ENCODE assay signal across 9 mouse cellular contexts in the genomic region with DNA sequence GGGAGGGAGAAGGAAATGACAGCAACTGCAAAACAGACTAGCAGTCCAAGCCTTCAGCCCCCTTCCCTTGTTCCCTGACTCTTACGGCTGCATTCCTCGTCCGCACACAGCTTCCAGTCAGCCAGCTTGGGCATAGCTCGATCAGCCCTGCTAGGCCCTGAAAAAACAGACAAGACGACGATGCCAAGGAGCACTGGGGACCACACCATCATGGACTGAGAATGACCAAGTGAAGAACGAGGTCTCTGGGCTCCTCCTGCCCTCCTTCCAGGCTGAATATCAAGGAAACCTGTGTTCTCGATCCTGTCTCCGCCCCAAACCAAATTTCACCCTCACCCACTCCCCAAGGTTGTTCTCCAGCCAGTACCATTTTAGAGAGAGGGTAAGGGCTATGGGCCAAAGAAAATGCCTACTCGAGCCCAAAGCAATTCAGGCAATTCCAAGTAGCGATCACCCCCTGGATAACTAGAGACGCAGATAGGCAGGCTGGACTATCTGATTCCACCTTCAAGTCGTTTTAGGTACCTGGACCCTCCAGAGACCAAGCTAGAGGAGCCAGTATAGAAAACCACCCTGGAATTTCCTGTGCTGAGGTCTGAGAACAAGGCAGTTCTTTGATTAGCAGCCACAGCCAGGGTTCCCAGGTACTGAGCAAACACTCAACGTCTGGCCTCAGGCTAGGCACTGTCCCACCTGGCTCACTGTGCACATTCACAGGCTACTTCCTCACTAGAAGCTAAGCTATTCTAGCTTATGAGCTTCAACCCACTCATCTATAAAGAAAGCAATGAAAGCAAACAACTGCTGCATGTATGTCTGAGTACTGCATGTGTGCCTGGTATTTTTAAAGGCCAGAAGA. TPM values are rescaled to one million over a fixed set of nuclear protein-coding genes. Genes with fewer than 3 reads are reported as not detected.
DNase-seq lines count a peak whose midpoint lies in the region; ATAC-seq lines count a peak whose summit lies in the region.
"Had no signal": no experiment of that assay in that cellular context is flagged by ENCODE, and none has a peak within 500 bp of the region (broad histone marks: within the 10 kb centered on the region; RNA-seq: fewer than 3 reads in every experiment).

A gene (minus strand): TSS at position 250 of the 859 bp plus-strand sequence.
A gene (minus strand): TSS at position 321 of the 859 bp plus-strand sequence.

- ATAC-seq in kidney, embryonic 15.5 days (replicated peaks; ENCODE audit: low FRiP score), result no peak
- no peak for ATAC-seq in forebrain, embryonic 16.5 days
- no peak for ATAC-seq in liver, embryonic 13.5 days (ENCODE audit: low read depth)
- no peak for ATAC-seq in neural tube, embryonic 15.5 days (ENCODE audit: low FRiP score)
- ATAC-seq in granulocyte monocyte progenitor cell, adult 5-6 weeks (replicated peaks; ENCODE audit: poor library complexity, severe bottlenecking), result no peak

- H3K9me3 ChIP-seq in kidney, embryonic 15.5 days (replicated peaks), result no peaks in the 10 kb centered on the region
- H3K9me3 ChIP-seq in forebrain, embryonic 16.5 days (ENCODE audit: control insufficient read depth, low read length), result no peaks in the 10 kb centered on the region
- no peaks in the 10 kb centered on the region for H3K9me3 ChIP-seq in liver, embryonic 13.5 days (replicated peaks)
- H3K9me3 ChIP-seq in neural tube, embryonic 15.5 days (replicated peaks), result no peaks in the 10 kb centered on the region

- WGBS in kidney, embryonic 15.5 days, result 57% methylated on average over 14 of the region's 14 CpGs
- 69% methylated on average over 14 of the region's 14 CpGs for WGBS in forebrain, embryonic 16.5 days
- 65% methylated on average over 14 of the region's 14 CpGs for WGBS in liver, embryonic 13.5 days (ENCODE audit: insufficient replicate concordance)
- 62% methylated on average over 14 of the region's 14 CpGs for WGBS in neural tube, embryonic 15.5 days

- peak within 1 kb of the TSS; percentile 56; the same call in 1 of the 2 replicates for H3K4me2 ChIP-seq in kidney, embryonic 15.5 days
- no peak within 1 kb of the TSS for H3K4me2 ChIP-seq in forebrain, embryonic 16.5 days (ENCODE audit: low read length)
- peak within 1 kb of the TSS; percentile 76; the same call in 1 of the 2 replicates for H3K4me2 ChIP-seq in liver, embryonic 13.5 days
- peak within 1 kb of the TSS; percentile 60 for H3K4me2 ChIP-seq in neural tube, embryonic 15.5 days

- no peaks in the 10 kb centered on the region for H3K27me3 ChIP-seq in kidney, embryonic 15.5 days
- H3K27me3 ChIP-seq in forebrain, embryonic 16.5 days (replicated peaks; ENCODE audit: control insufficient read depth, insufficient read depth, low read length), result no peaks in the 10 kb centered on the region
- H3K27me3 ChIP-seq in liver, embryonic 13.5 days, result no peaks in the 10 kb centered on the region
- H3K27me3 ChIP-seq in neural tube, embryonic 15.5 days (replicated peaks), result no peaks in the 10 kb centered on the region

- no peak for DNase-seq in kidney, postnatal 4 days
- no peak for DNase-seq in liver, embryonic 13.5 days
- DNase-seq in spleen, adult 18-20 months, result no peak
- DNase-seq: thymus, adult 18-20 months had no signal

- peaks cover 29% of the 10 kb centered on the region for H3K36me3 ChIP-seq in kidney, embryonic 15.5 days
- H3K36me3 ChIP-seq in forebrain, embryonic 16.5 days (ENCODE audit: control insufficient read depth, insufficient read depth), result peaks cover 21% of the 10 kb centered on the region
- H3K36me3 ChIP-seq in liver, embryonic 13.5 days, result peaks cover 28% of the 10 kb centered on the region
- peaks cover 26% of the 10 kb centered on the region for H3K36me3 ChIP-seq in neural tube, embryonic 15.5 days

- H3K9ac ChIP-seq in kidney, embryonic 15.5 days, result no peak within 1 kb of the TSS; the same call in 1 of the 2 replicates
- no peak within 1 kb of the TSS for H3K9ac ChIP-seq in forebrain, embryonic 16.5 days (replicated peaks; ENCODE audit: low read depth, low read length)
- H3K9ac ChIP-seq in liver, embryonic 13.5 days, result no peak within 1 kb of the TSS
- H3K9ac ChIP-seq in neural tube, embryonic 15.5 days (replicated peaks), result no peak within 1 kb of the TSS

- H3K27ac ChIP-seq in kidney, embryonic 15.5 days, result peak within 1 kb of the TSS; percentile 97
- 0 out of 2 replicates have a peak within 1 kb of the TSS, but pooled peaks have one; percentile 24 for H3K27ac ChIP-seq in forebrain, embryonic 16.5 days (ENCODE audit: low read length)
- peak within 1 kb of the TSS; percentile 63 for H3K27ac ChIP-seq in liver, embryonic 13.5 days
- peak within 1 kb of the TSS; percentile 95 for H3K27ac ChIP-seq in neural tube, embryonic 15.5 days (replicated peaks)

- peak within 1 kb of the TSS; percentile 16; the same call in 1 of the 2 replicates for H3K4me3 ChIP-seq in kidney, embryonic 15.5 days (replicated peaks)
- H3K4me3 ChIP-seq in forebrain, embryonic 16.5 days (replicated peaks; ENCODE audit: low read length), result no peak within 1 kb of the TSS
- H3K4me3 ChIP-seq in liver, embryonic 13.5 days (replicated peaks), result no peak within 1 kb of the TSS
- peak within 1 kb of the TSS; percentile 77 for H3K4me3 ChIP-seq in neural tube, embryonic 15.5 days (replicated peaks)

- H3K4me1 ChIP-seq in kidney, embryonic 15.5 days, result peaks cover 28% of the 10 kb centered on the region
- peaks cover 11% of the 10 kb centered on the region for H3K4me1 ChIP-seq in forebrain, embryonic 16.5 days (replicated peaks; ENCODE audit: control insufficient read depth, insufficient read depth, low read length)
- H3K4me1 ChIP-seq in liver, embryonic 13.5 days (replicated peaks), result peaks cover 34% of the 10 kb centered on the region
- H3K4me1 ChIP-seq in neural tube, embryonic 15.5 days, result peaks cover 21% of the 10 kb centered on the region

RNA-seq across cellular contexts. Expression of the first gene that starts in this region (rescaled TPM):
- polyA plus RNA-seq in kidney, embryonic 15.5 days (2015; fragmentation: Nextera tagmentation; extraction: Ambion mirVana), result 1.3 TPM in 1 of 2 replicates, not detected in the other
- 0.78 TPM in 1 of 2 replicates, not detected in the other for polyA plus RNA-seq in forebrain, embryonic 16.5 days (2015; fragmentation: Nextera tagmentation; extraction: Ambion mirVana)
- 0.46 TPM in 1 of 2 replicates, not detected in the other for polyA plus RNA-seq in liver, embryonic 13.5 days (2015; fragmentation: Nextera tagmentation; extraction: Ambion mirVana)
- polyA plus RNA-seq in neural tube, embryonic 15.5 days (2015; fragmentation: Nextera tagmentation; extraction: Ambion mirVana), result 0.90 TPM in 1 of 2 replicates, not detected in the other
- total RNA-seq in granulocyte monocyte progenitor cell, adult 5-6 weeks (2014; fragmentation: Nextera tagmentation), result not detected in 2 replicates
- not detected in 2 replicates for total RNA-seq in granulocyte monocyte progenitor cell, adult 5-6 weeks (2017)
- polyA plus RNA-seq: limb, embryonic 11.5 days had no signal

RNA-seq across cellular contexts. Expression of the second gene that starts in this region (rescaled TPM):
- polyA plus RNA-seq in kidney, embryonic 15.5 days (2015; fragmentation: Nextera tagmentation; extraction: Ambion mirVana), result 18.3 and 20.3 TPM in 2 replicates
- 8.3 and 10.4 TPM in 2 replicates for polyA plus RNA-seq in forebrain, embryonic 16.5 days (2015; fragmentation: Nextera tagmentation; extraction: Ambion mirVana)
- 0.85 TPM in 1 of 2 replicates, not detected in the other for polyA plus RNA-seq in liver, embryonic 13.5 days (2015; fragmentation: Nextera tagmentation; extraction: Ambion mirVana)
- 22.9 and 28.6 TPM in 2 replicates for polyA plus RNA-seq in neural tube, embryonic 15.5 days (2015; fragmentation: Nextera tagmentation; extraction: Ambion mirVana)
- 3.5 TPM in 1 of 2 replicates, not detected in the other for total RNA-seq in granulocyte monocyte progenitor cell, adult 5-6 weeks (2014; fragmentation: Nextera tagmentation)
- not detected in 2 replicates for total RNA-seq in granulocyte monocyte progenitor cell, adult 5-6 weeks (2017)

Comparison
In these comparisons a context has a peak if more than half of its experiments do, and no peak if none do; other contexts are left out.
1. H3K27ac ChIP-seq: peak in every context shown above with its lines; median percentile 97 in kidney, embryonic 15.5 days; 95 in neural tube, embryonic 15.5 days; 63 in liver, embryonic 13.5 days; 24 in forebrain, embryonic 16.5 days.
2. H3K4me3 ChIP-seq: peak in kidney, embryonic 15.5 days (single experiment) and neural tube, embryonic 15.5 days (single experiment); none in forebrain, embryonic 16.5 days (single experiment) and liver, embryonic 13.5 days (single experiment).